Mouse (Mus musculus) T-helper 17 cell (primary cell): ENCODE data around the gene Myo18a.

Source experiments
- in situ Hi-C, 2 experiments: fragments of 300-600 bp; cut with MboI, MseI; formaldehyde crosslinking; loops; 1 replicate in 1 of 2; 2 replicates in 1 of 2; pipeline ENCODE4 v1.15.1; 2025; ENCODE audit warnings: high pct_unique_total_duplicates in 2 of 2

The Myo18a gene

GRCm38 (mm10) chr11:77871436-77871835 lies 108.4 kb downstream of the Myo18a start:
- in situ Hi-C loops, result no loop called here

GRCm38 (mm10) chr11:77872236-77872635 lies 109.2 kb downstream of the Myo18a start:
- in situ Hi-C loops, result no loop called here

GRCm38 (mm10) chr11:77872685-77873084 lies 109.6 kb downstream of the Myo18a start:
- in situ Hi-C loops, result no loop called here

GRCm38 (mm10) chr11:77873116-77873515 lies 110.1 kb downstream of the Myo18a start:
- in situ Hi-C loops, result no loop called here

- in situ Hi-C loops, result no loop called here
Observed at GRCm38 (mm10) chr11:77874685-77875231, 111.7 kb downstream of the Myo18a start.

GRCm38 (mm10) chr11:77875269-77875668 lies 112.2 kb downstream of the Myo18a start:
- in situ Hi-C loops, result no loop called here

GRCm38 (mm10) chr11:77875847-77876759 lies 113.1 kb downstream of the Myo18a start:
- in situ Hi-C loops, result no loop called here

- in situ Hi-C loops, result no loop called here
Observed at GRCm38 (mm10) chr11:77876760-77877148, 113.7 kb downstream of the Myo18a start.

GRCm38 (mm10) chr11:77884524-77885245 lies 121.6 kb downstream of the Myo18a start:
- in situ Hi-C loops, result no loop called here

- in situ Hi-C loops, result no loop called here
Observed at GRCm38 (mm10) chr11:77885246-77885575, 122.2 kb downstream of the Myo18a start.

- in situ Hi-C loops, result no loop called here
Observed at GRCm38 (mm10) chr11:77887373-77887960, 124.4 kb downstream of the Myo18a start.

GRCm38 (mm10) chr11:77888846-77889245 lies 125.8 kb downstream of the Myo18a start:
- in situ Hi-C loops, result no loop called here

- in situ Hi-C loops, result no loop called here
Observed at GRCm38 (mm10) chr11:77889484-77889883, 126.4 kb downstream of the Myo18a start.

GRCm38 (mm10) chr11:77890648-77891258 lies 127.7 kb downstream of the Myo18a start:
- in situ Hi-C loops, result no loop called here

GRCm38 (mm10) chr11:77892883-77893282 lies 129.8 kb downstream of the Myo18a start:
- in situ Hi-C loops, result no loop called here

- in situ Hi-C loops, result no loop called here
Observed at GRCm38 (mm10) chr11:77893283-77893682, 130.2 kb downstream of the Myo18a start.

GRCm38 (mm10) chr11:77893787-77894718 lies 131.0 kb downstream of the Myo18a start, which contains the start of gene Pipox:
TSS of gene Pipox (minus strand) at chr11:77894096.
- in situ Hi-C loops, result no loop called here

GRCm38 (mm10) chr11:77894967-77895366 lies 131.9 kb downstream of the Myo18a start:
- in situ Hi-C loops, result no loop called here

- in situ Hi-C loops, result no loop called here
Observed at GRCm38 (mm10) chr11:77896011-77896410, 133.0 kb downstream of the Myo18a start.

GRCm38 (mm10) chr11:77896480-77896819 lies 133.4 kb downstream of the Myo18a start:
- in situ Hi-C loops, result no loop called here
